Comparison of ENCODE assay signal across 8 mouse cellular contexts in the genomic region with DNA sequence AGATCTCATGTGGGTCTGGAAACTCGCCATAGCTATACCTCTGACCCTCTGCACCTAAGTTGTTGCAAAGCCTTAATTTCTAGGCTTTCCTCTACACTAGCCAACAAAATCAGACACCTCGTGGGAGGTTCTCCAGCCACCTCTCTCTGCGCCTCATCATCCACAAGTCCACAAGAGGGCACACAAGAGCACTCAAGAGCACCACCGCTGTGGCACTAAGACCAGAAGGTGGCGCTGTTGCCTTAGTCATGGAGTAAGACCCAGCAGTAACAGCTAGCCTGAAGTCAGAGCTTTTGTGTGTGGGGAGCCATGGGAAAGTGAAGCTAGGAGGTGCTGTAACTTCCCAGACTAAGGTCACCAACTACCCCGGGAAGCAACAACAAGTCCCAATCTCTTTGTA. TPM values are rescaled to one million over a fixed set of nuclear protein-coding genes. Genes with fewer than 3 reads are reported as not detected.
DNase-seq lines count a peak whose midpoint lies in the region; ATAC-seq lines count a peak whose summit lies in the region.

No protein-coding gene starts in this region.

- peak; percentile 99 for ATAC-seq in megakaryocyte-erythroid progenitor cell, adult 5-6 weeks (replicated peaks; ENCODE audit: low FRiP score, low TSS enrichment, poor library complexity, severe bottlenecking)

- DNase-seq in adipocyte (ENCODE audit: low spot score), result peak; percentile 100
- DNase-seq in embryo, embryonic 10 days (ENCODE audit: low spot score), result peak; percentile 100
- DNase-seq in gastrocnemius, postnatal 10 days, result peak; percentile 95
- DNase-seq in induced T-regulatory cell, adult 2 months (ENCODE audit: low read depth), result peak; percentile 95
- peak; percentile 80 to 91 for DNase-seq in left cerebral cortex, adult 8-10 months (ENCODE audit: low spot score in 2 of 2)
- DNase-seq in right cerebral cortex, postnatal 25 days, result peak; percentile 90
- DNase-seq in urinary bladder, postnatal 36 days (ENCODE audit: low spot score in 2 of 2), result peak; percentile 88 to 92

RNA-seq across cellular contexts. Expression of a gene that starts 53.6 kb away (rescaled TPM):
- 10 to 100 TPM; 18.8 to 19.2 TPM for total RNA-seq in gastrocnemius, postnatal 10 days (2021)
- total RNA-seq in left cerebral cortex, adult 8-10 months (2022), result 10 to 100 TPM; 49.1 to 54.6 (median 50.6) TPM
- total RNA-seq in megakaryocyte-erythroid progenitor cell, adult 5-6 weeks (2014; fragmentation: Nextera tagmentation), result 11.3 and 16.5 TPM in 2 replicates
- total RNA-seq in megakaryocyte-erythroid progenitor cell, adult 5-6 weeks (2017), result 13.3 and 13.9 TPM in 2 replicates

Comparison
In these comparisons a context has a peak if more than half of its experiments do, and no peak if none do; other contexts are left out.
1. Peak in every context shown above with its lines: DNase-seq and ATAC-seq.